Mouse (Mus musculus): ENCODE data around the gene Kdm5a.

GRCm38 (mm10) chr6:120492499-120493373, 128.8 kb downstream of the Kdm5a start:
- TF ChIP-seq CTCF (IDR thresholded peaks at IDR 0.05; ENCODE audit: control insufficient read depth, insufficient read depth, insufficient read length) (no peak), MAX (IDR thresholded peaks at IDR 0.05) (no peak), USF1 (IDR thresholded peaks at IDR 0.05; ENCODE audit: low read depth) (no peak), CEBPB (IDR thresholded peaks at IDR 0.05; ENCODE audit: low read depth) (no peak), MYOD1 (IDR thresholded peaks at IDR 0.05; ENCODE audit: control insufficient read depth, insufficient read length, low read depth) (no peak)
